Mouse (Mus musculus) MEL (cell line): ENCODE measurements around the gene Dctn5. TPM values are rescaled to one million over a fixed set of nuclear protein-coding genes. Genes with fewer than 3 reads are reported as not detected.

Source experiments
- DNase-seq: peaks from one replicate; pipeline ENCODE4 v3.0.0; 2011; ENCODE audit warnings: low read depth, low spot score
- H3K27ac ChIP-seq: 2 replicates; pipeline ENCODE4 v1.5.1; 2012; ENCODE audit warnings: low read depth, mild to moderate bottlenecking, control low read depth, low read length, moderate library complexity; ENCODE audit not compliant: control insufficient read depth
- H3K27me3 ChIP-seq, 2 experiments: fragments of 150-350 bp in 1 of 2; sonication (generic) in 1 of 2; 2 replicates each; pipeline ENCODE4 v1.6.1; 2012; ENCODE audit warnings: low read length in 2 of 2, mild to moderate bottlenecking in 2 of 2, improper control_type of control experiment in 1 of 2, moderate library complexity in 1 of 2; ENCODE audit not compliant: insufficient read depth in 2 of 2, control insufficient read depth in 1 of 2
- H3K36me3 ChIP-seq, 2 experiments: 2 replicates each; pipeline ENCODE4 v1.6.1; 2012 to 2014; ENCODE audit warnings: low read length in 2 of 2, improper control_type of control experiment in 1 of 2, inconsistent platforms in 1 of 2, mild to moderate bottlenecking in 1 of 2; ENCODE audit not compliant: insufficient read depth in 2 of 2, control insufficient read depth in 1 of 2
- H3K4me1 ChIP-seq, 2 experiments: fragments of 150-350 bp in 1 of 2; sonication (generic) in 1 of 2; 2 replicates each; pipeline ENCODE4 v1.6.1; 2012; ENCODE audit warnings: low read length in 2 of 2, improper control_type of control experiment in 1 of 2, mild to moderate bottlenecking in 1 of 2; ENCODE audit not compliant: insufficient read depth in 2 of 2, control insufficient read depth in 1 of 2
- H3K4me3 ChIP-seq, 2 experiments: fragments of 150-350 bp in 1 of 2; sonication (generic) in 1 of 2; 2 replicates each; pipeline ENCODE4 v1.5.1; 2012; ENCODE audit warnings: low read depth in 2 of 2, low read length in 2 of 2, mild to moderate bottlenecking in 2 of 2, moderate library complexity in 2 of 2, control low read depth in 1 of 2, improper control_type of control experiment in 1 of 2; ENCODE audit not compliant: control insufficient read depth in 1 of 2, insufficient read depth in 1 of 2
- H3K79me2 ChIP-seq: 2 replicates; pipeline ENCODE4 v1.6.1; 2012; ENCODE audit warnings: mild to moderate bottlenecking, low read length, moderate library complexity; ENCODE audit not compliant: control insufficient read depth, poor library complexity, insufficient read depth
- H3K9ac ChIP-seq: 2 replicates; pipeline ENCODE4 v1.6.1; 2012; ENCODE audit warnings: low read depth, mild to moderate bottlenecking, control low read depth, low read length, moderate library complexity; ENCODE audit not compliant: control insufficient read depth, poor library complexity, severe bottlenecking
- H3K9me3 ChIP-seq: fragments of 150-350 bp; sonication (generic); replicated peaks from 2 replicates; pipeline ENCODE4 v1.6.1; 2012; ENCODE audit warnings: mild to moderate bottlenecking, low read length, improper control_type of control experiment, moderate library complexity; ENCODE audit not compliant: insufficient read depth
- CHD2 ChIP-seq: IDR thresholded peaks from 2 replicates; pipeline ENCODE4 v1.6.1; 2011; ENCODE audit warnings: low read length, improper control_type of control experiment
- ELF1 ChIP-seq: IDR thresholded peaks from 2 replicates; pipeline ENCODE4 v1.6.1; 2014; ENCODE audit warnings: low read depth, mild to moderate bottlenecking, inconsistent platforms, low read length, improper control_type of control experiment, moderate library complexity
- KAT2A ChIP-seq: conservative IDR thresholded peaks from 2 replicates; pipeline ENCODE4 v1.6.1; 2012; ENCODE audit warnings: low read depth, low read length, improper control_type of control experiment, inconsistent platforms
- MAX ChIP-seq: IDR thresholded peaks from 2 replicates; pipeline ENCODE4 v1.6.1; 2011; ENCODE audit warnings: low read length, improper control_type of control experiment
- MXI1 ChIP-seq: IDR thresholded peaks from 2 replicates; pipeline ENCODE4 v1.6.1; 2011; ENCODE audit warnings: mild to moderate bottlenecking, low read depth, low read length, improper control_type of control experiment
- NELFE ChIP-seq: IDR thresholded peaks from 2 replicates; pipeline ENCODE4 v1.6.1; 2011; ENCODE audit warnings: low read depth, low read length, improper control_type of control experiment
- NRF1 ChIP-seq: IDR thresholded peaks from 2 replicates; pipeline ENCODE4 v1.6.1; 2014; ENCODE audit warnings: low read depth, mild to moderate bottlenecking, inconsistent platforms, low read length, improper control_type of control experiment, moderate library complexity; ENCODE audit not compliant: poor library complexity, insufficient read depth, severe bottlenecking
- POLR2A ChIP-seq, 2 experiments: IDR thresholded peaks; 2 replicates each; pipeline ENCODE4 v1.6.1; 2011 to 2012; ENCODE audit warnings: low read length in 2 of 2, mild to moderate bottlenecking in 2 of 2, control low read depth in 1 of 2, improper control_type of control experiment in 1 of 2, low read depth in 1 of 2, moderate library complexity in 1 of 2; ENCODE audit not compliant: control insufficient read depth in 1 of 2, insufficient read depth in 1 of 2, poor library complexity in 1 of 2
- POLR2AphosphoS2 ChIP-seq: IDR thresholded peaks from 2 replicates; pipeline ENCODE4 v1.6.1; 2011; ENCODE audit warnings: low read length, improper control_type of control experiment
- POLR2AphosphoS5 ChIP-seq: IDR thresholded peaks from 2 replicates; pipeline ENCODE4 v1.6.1; 2012; ENCODE audit warnings: low read depth, borderline replicate concordance, mild to moderate bottlenecking, inconsistent platforms, low read length, moderate library complexity, mixed read lengths
- RAD21 ChIP-seq: IDR thresholded peaks from 2 replicates; pipeline ENCODE4 v1.6.1; 2011; ENCODE audit warnings: mild to moderate bottlenecking, low read depth, low read length, improper control_type of control experiment
- RCOR1 ChIP-seq: IDR thresholded peaks from 2 replicates; pipeline ENCODE4 v1.6.1; 2012; ENCODE audit warnings: low read depth, mild to moderate bottlenecking, inconsistent platforms, low read length, improper control_type of control experiment
- SIN3A ChIP-seq: IDR thresholded peaks from 2 replicates; pipeline ENCODE4 v1.6.1; 2012; ENCODE audit warnings: low read length, improper control_type of control experiment, inconsistent platforms
- TAL1 ChIP-seq: IDR thresholded peaks from 2 replicates; pipeline ENCODE4 v1.6.1; 2012; ENCODE audit warnings: mild to moderate bottlenecking, inconsistent platforms, low read length, moderate library complexity, mixed read lengths
- TBP ChIP-seq: IDR thresholded peaks from 2 replicates; pipeline ENCODE4 v1.8.0; 2011; ENCODE audit warnings: low read depth, low read length, improper control_type of control experiment
- TCF12 ChIP-seq: IDR thresholded peaks from 2 replicates; pipeline ENCODE4 v1.6.1; 2014; ENCODE audit warnings: low read depth, mild to moderate bottlenecking, inconsistent platforms, low read length, improper control_type of control experiment, moderate library complexity
- USF1 ChIP-seq: IDR thresholded peaks from 2 replicates; pipeline ENCODE4 v1.6.1; 2014; ENCODE audit warnings: low read depth, mild to moderate bottlenecking, inconsistent platforms, low read length, improper control_type of control experiment, moderate library complexity
- ZC3H11A ChIP-seq: IDR thresholded peaks from 2 replicates; pipeline ENCODE4 v1.6.1; 2012; ENCODE audit warnings: low read depth, mild to moderate bottlenecking, inconsistent platforms, low read length, improper control_type of control experiment
- ZKSCAN1 ChIP-seq: IDR thresholded peaks from 2 replicates; pipeline ENCODE4 v1.6.1; 2012; ENCODE audit warnings: low read depth, mild to moderate bottlenecking, inconsistent platforms, low read length, improper control_type of control experiment, moderate library complexity
- polyA plus RNA-seq, 2 experiments: library from polyadenylated mRNA; stranded (reverse) in 1 of 2; unstranded in 1 of 2; fragments of >175 nt in 1 of 2; fragments of >200 nt in 1 of 2; gene quantifications; 2 replicates each; pipeline versions ENCODE4 v1.2.1 to v1.2.4; 2012; ENCODE audit warnings: low replicate concordance in 2 of 2, low read depth in 1 of 2; ENCODE audit not compliant: insufficient read length in 2 of 2, insufficient read depth in 1 of 2, missing spikeins in 1 of 2
- total RNA-seq: library from RNA; depleted of rRNA; stranded (reverse); fragments of 300-350 nt; gene quantifications from 2 replicates; pipeline ENCODE4 v1.2.3, GENCODE M21; 2012

The Dctn5 gene
- total and polyA plus RNA-seq, 3 experiments = 54.2 to 203 (median 71.3) TPM

- no peak for TF ChIP-seq RAD21
- peak; percentile 96 for TF ChIP-seq NELFE
- TF ChIP-seq KAT2A = peak; percentile 92; the same call in 1 of the 2 replicates
- peak; percentile 88 for TF ChIP-seq POLR2AphosphoS2
Observed at GRCm38 (mm10) chr7:122132497-122133337, at the start of gene Dctn5, which contains the start of gene Palb2 (continued).

- H3K9ac ChIP-seq = no peak overlapping the region
- H3K27ac ChIP-seq = no peak overlapping the region
- TF ChIP-seq RCOR1 (peak; percentile 61; the same call in 1 of the 2 replicates), MAX (no peak), SIN3A (no peak), POLR2AphosphoS5 (no peak), CHD2 (no peak), ELF1 (no peak), MXI1 (no peak), KAT2A (no peak), ZKSCAN1 (no peak), NRF1 (no peak), TBP (0 out of 2 replicates have a peak, but pooled peaks have one; percentile 27), POLR2A (IDR thresholded peaks at IDR 0.05; ENCODE audit: control insufficient read depth in 1 of 2, insufficient read depth in 1 of 2, low read depth in 1 of 2, low read length in 2 of 2, poor library complexity in 1 of 2) (no peak), ZC3H11A (no peak), USF1 (no peak), TAL1 (no peak), TCF12 (0 out of 2 replicates have a peak, but pooled peaks have one; percentile 5)
- no peaks in the 10 kb centered on the region for H3K79me2 ChIP-seq
- peaks cover 2 to 25% of the 10 kb centered on the region in 2 experiments for H3K36me3 ChIP-seq
- no peak overlapping the region for H3K4me3 ChIP-seq
- no peaks in the 10 kb centered on the region for H3K4me1 ChIP-seq
- DNase-seq = peak; percentile 61
- no peaks in the 10 kb centered on the region for H3K9me3 ChIP-seq
- H3K27me3 ChIP-seq = no peaks in the 10 kb centered on the region
Observed at GRCm38 (mm10) chr7:122087195-122087982, 45.5 kb upstream of the Dctn5 start.
